In genomic region chr1:143207399-143208065, GRCm38 (mm10) we compare ENCODE assay signal across 22 mouse cellular contexts.
DNase-seq lines count a peak whose midpoint lies in the region; ATAC-seq and TF ChIP-seq lines count a peak whose summit lies in the region.
"Had no signal": no experiment of that assay in that cellular context is flagged by ENCODE, and none has a peak within 500 bp of the region (broad histone marks: within the 10 kb centered on the region; RNA-seq: fewer than 3 reads in every experiment).

No protein-coding gene starts in this region.

- 44% methylated on average over 6 of the region's 6 CpGs for WGBS in forebrain, embryonic 14.5 days
- WGBS in forebrain, embryonic 10.5 days = 84% methylated on average over 6 of the region's 6 CpGs
- WGBS in kidney, postnatal 0 days = 53% methylated on average over 6 of the region's 6 CpGs
- 89% methylated on average over 6 of the region's 6 CpGs for WGBS in hindbrain, embryonic 10.5 days

- DNase-seq in forebrain, embryonic 14.5 days (ENCODE audit: low spot score) = peak; percentile 23
- no peak for DNase-seq in forebrain, embryonic 10.5 days (ENCODE audit: extremely low spot score, low spot score)
- DNase-seq in kidney, postnatal 0 days (ENCODE audit: low spot score) = peak; percentile 24
- no peak for DNase-seq in kidney, postnatal 4 days
- peak; percentile 8 for DNase-seq in brain, adult 2 months (ENCODE audit: low read depth, low spot score)
- DNase-seq in hindbrain, embryonic 10.5 days (ENCODE audit: low spot score) = no peak
- no peak for DNase-seq in lung, postnatal 25 days (ENCODE audit: low spot score)
- DNase-seq: adrenal gland, postnatal 14 days; B cell, adult 2 months; cerebellum, adult 2 months; cerebellum, postnatal 10 days; gastrocnemius, postnatal 10 days; heart, adult 18-20 months; heart, postnatal 10 days; heart, postnatal 4 days had no signal

- no peak overlapping the region for H3K4me2 ChIP-seq in forebrain, embryonic 14.5 days (ENCODE audit: low read length)
- no peak overlapping the region for H3K4me2 ChIP-seq in kidney, postnatal 0 days (ENCODE audit: low read length)
- H3K4me2 ChIP-seq: hindbrain, embryonic 13.5 days had no signal

- ATAC-seq in forebrain, embryonic 14.5 days = 0 out of 2 replicates have a peak, but pooled peaks have one; percentile 46
- ATAC-seq in kidney, postnatal 0 days (replicated peaks; ENCODE audit: low FRiP score, low read depth) = no peak
- ATAC-seq: activated CD4-positive, CD25-positive, alpha-beta regulatory T cell, adult 4 months; CD4-positive, CD25-positive, alpha-beta regulatory T cell, adult 4 months; hindbrain, postnatal 0 days had no signal

- no peaks in the 10 kb centered on the region for H3K9me3 ChIP-seq in forebrain, embryonic 14.5 days (replicated peaks; ENCODE audit: control insufficient read depth, low read length)
- H3K9me3 ChIP-seq in forebrain, embryonic 10.5 days = no peaks in the 10 kb centered on the region
- no peaks in the 10 kb centered on the region for H3K9me3 ChIP-seq in kidney, postnatal 0 days (replicated peaks; ENCODE audit: low read length)
- H3K9me3 ChIP-seq in hindbrain, embryonic 10.5 days = no peaks in the 10 kb centered on the region
- H3K9me3 ChIP-seq: embryonic facial prominence, embryonic 10.5 days; G1E; heart, embryonic 10.5 days; hindbrain, embryonic 13.5 days had no signal

- H3K4me3 ChIP-seq in forebrain, embryonic 14.5 days (ENCODE audit: low read depth, low read length) = no peak overlapping the region
- no peak overlapping the region for H3K4me3 ChIP-seq in forebrain, embryonic 10.5 days
- H3K4me3 ChIP-seq in kidney, postnatal 0 days (replicated peaks; ENCODE audit: low read depth, low read length) = no peak overlapping the region
- H3K4me3 ChIP-seq in hindbrain, embryonic 10.5 days = no peak overlapping the region
- H3K4me3 ChIP-seq: embryonic facial prominence, embryonic 10.5 days; heart, embryonic 10.5 days; hindbrain, embryonic 13.5 days had no signal

- H3K4me1 ChIP-seq in forebrain, embryonic 14.5 days (ENCODE audit: control insufficient read depth, insufficient read depth, low read length) = no peaks in the 10 kb centered on the region
- no peaks in the 10 kb centered on the region for H3K4me1 ChIP-seq in forebrain, embryonic 10.5 days
- H3K4me1 ChIP-seq in kidney, postnatal 0 days (replicated peaks; ENCODE audit: insufficient read depth, low read length) = no peaks in the 10 kb centered on the region
- no peaks in the 10 kb centered on the region for H3K4me1 ChIP-seq in hindbrain, embryonic 10.5 days (replicated peaks)
- H3K4me1 ChIP-seq: embryonic facial prominence, embryonic 10.5 days; heart, embryonic 10.5 days; hindbrain, embryonic 13.5 days had no signal

- H3K27ac ChIP-seq in forebrain, embryonic 14.5 days (ENCODE audit: low read depth, low read length) = no peak overlapping the region
- no peak overlapping the region for H3K27ac ChIP-seq in forebrain, embryonic 10.5 days
- H3K27ac ChIP-seq in kidney, postnatal 0 days = no peak overlapping the region
- no peak overlapping the region for H3K27ac ChIP-seq in hindbrain, embryonic 10.5 days
- H3K27ac ChIP-seq: embryonic facial prominence, embryonic 10.5 days; heart, embryonic 10.5 days; hindbrain, embryonic 13.5 days; hindbrain, postnatal 0 days had no signal

- TF ChIP-seq CTCF in kidney, postnatal 0 days (IDR thresholded peaks at IDR 0.05; ENCODE audit: low read depth) = no peak

- H3K36me3 ChIP-seq in forebrain, embryonic 14.5 days (ENCODE audit: control insufficient read depth, insufficient read depth, low read length) = no peaks in the 10 kb centered on the region
- H3K36me3 ChIP-seq in forebrain, embryonic 10.5 days (replicated peaks) = no peaks in the 10 kb centered on the region
- H3K36me3 ChIP-seq in kidney, postnatal 0 days (ENCODE audit: insufficient read depth, low read length) = no peaks in the 10 kb centered on the region
- H3K36me3 ChIP-seq in hindbrain, embryonic 10.5 days = no peaks in the 10 kb centered on the region
- H3K36me3 ChIP-seq: embryonic facial prominence, embryonic 10.5 days; G1E; heart, embryonic 10.5 days; hindbrain, embryonic 13.5 days had no signal

- H3K27me3 ChIP-seq in forebrain, embryonic 14.5 days (replicated peaks; ENCODE audit: control insufficient read depth, insufficient read depth, low read length) = no peaks in the 10 kb centered on the region
- H3K27me3 ChIP-seq in forebrain, embryonic 10.5 days (ENCODE audit: poor library complexity, severe bottlenecking) = no peaks in the 10 kb centered on the region
- H3K27me3 ChIP-seq in kidney, postnatal 0 days (ENCODE audit: insufficient read depth, low read length) = no peaks in the 10 kb centered on the region
- H3K27me3 ChIP-seq in hindbrain, embryonic 10.5 days (ENCODE audit: insufficient read depth, poor library complexity, severe bottlenecking) = no peaks in the 10 kb centered on the region
- H3K27me3 ChIP-seq: hindbrain, embryonic 13.5 days had no signal

- no peak overlapping the region for H3K9ac ChIP-seq in forebrain, embryonic 14.5 days (ENCODE audit: low read length)
- H3K9ac ChIP-seq in kidney, postnatal 0 days (ENCODE audit: low read depth, low read length) = no peak overlapping the region
- H3K9ac ChIP-seq: hindbrain, embryonic 13.5 days had no signal

Comparison
In these comparisons a context has a peak if more than half of its experiments do, and no peak if none do; other contexts are left out.
1. DNase-seq: peak in forebrain, embryonic 14.5 days (single experiment), kidney, postnatal 0 days (single experiment) and brain, adult 2 months (single experiment); none in forebrain, embryonic 10.5 days (single experiment), kidney, postnatal 4 days (0 of 2), hindbrain, embryonic 10.5 days (single experiment) and lung, postnatal 25 days (single experiment).